Mouse (Mus musculus) left cerebral cortex, postnatal 14 days (tissue): ENCODE data around the gene Galk1. TPM values are rescaled to one million over a fixed set of nuclear protein-coding genes. Genes with fewer than 3 reads are reported as not detected.

ENCODE experiments used
- total RNA-seq, 2 experiments: library from RNA; stranded (reverse); gene quantifications; 2 replicates each; pipeline ENCODE4 v1.2.3; 2021

Gene Galk1
- total RNA-seq, 2 experiments from 2014 or later: 18.8 to 19.4 TPM

Other genes with a start within 250 kb of the Galk1 start
- gene Tmem94, start 247.3 kb downstream of the Galk1 start, total RNA-seq: 10 to 100 TPM; 48.1 to 51.4 TPM
- 10 to 100 TPM; 18.7 to 21.3 TPM for gene Caskin2, start 199.1 kb downstream of the Galk1 start, total RNA-seq
- 10 to 100 TPM; 12.7 to 15.3 TPM for gene Tsen54, start 198.0 kb downstream of the Galk1 start, total RNA-seq
- gene Llgl2, start 188.7 kb downstream of the Galk1 start, total RNA-seq: 1 to 10 TPM; 2.8 to 3.4 TPM
- gene Myo15b, start 154.3 kb downstream of the Galk1 start, total RNA-seq: under 1 TPM; 0.13 to 0.17 TPM
- gene Smim5, start 112.8 kb downstream of the Galk1 start, total RNA-seq: under 1 TPM in 1 of 2 experiments, not detected in 1; 0.33 TPM
- gene Smim6, start 100.7 kb downstream of the Galk1 start, total RNA-seq: not detected
- gene Sap30bp, start 79.4 kb downstream of the Galk1 start, total RNA-seq: 10 to 100 TPM; 43.2 to 50.7 TPM
- 10 to 100 TPM; 19.8 to 22.4 TPM for gene Recql5, start 79.2 kb downstream of the Galk1 start, total RNA-seq
- 1 to 10 TPM; 3.2 to 4.2 TPM for gene Itgb4, start 38.0 kb downstream of the Galk1 start, total RNA-seq
- 100 to 1,000 TPM; 254 to 295 TPM for gene H3f3b, start 15.2 kb upstream of the Galk1 start, total RNA-seq
- gene Unk, start 17.6 kb upstream of the Galk1 start, total RNA-seq: 10 to 100 TPM; 23.8 to 25.5 TPM
- gene Unc13d, start 65.2 kb upstream of the Galk1 start, total RNA-seq: under 1 TPM; 0.46 to 0.55 TPM
- gene Wbp2, start 74.3 kb upstream of the Galk1 start, total RNA-seq: 100 to 1,000 TPM; 278 to 292 TPM
- 1 to 10 TPM; 8.7 to 9.0 TPM for gene Trim47, start 114.5 kb upstream of the Galk1 start, total RNA-seq
- gene Trim65, start 118.4 kb upstream of the Galk1 start, total RNA-seq: 1 to 10 TPM; 5.4 to 7.0 TPM
- gene Mrpl38, start 126.1 kb upstream of the Galk1 start, total RNA-seq: 10 to 100 TPM; 51.1 to 56.1 TPM
- gene Fbf1, start 155.4 kb upstream of the Galk1 start, total RNA-seq: 10 to 100 TPM; 88.7 to 94.7 TPM
- gene Ten1, start 186.1 kb upstream of the Galk1 start, total RNA-seq: 10 to 100 TPM; 41.5 to 44.0 TPM
- 100 to 1,000 TPM; 120 to 121 TPM for gene Acox1, start 186.3 kb upstream of the Galk1 start, total RNA-seq
- gene Evpl, start 225.4 kb upstream of the Galk1 start, total RNA-seq: under 1 TPM; 0.68 to 0.97 TPM